Mouse (Mus musculus) heart, adult 8-10 months (tissue): ENCODE data around the gene Rbms2. TPM values are rescaled to one million over a fixed set of nuclear protein-coding genes. Genes with fewer than 3 reads are reported as not detected.

Experiments
- DNase-seq: peaks from one replicate; pipeline ENCODE4 v3.0.0; 2022; ENCODE audit warnings: low spot score
- total RNA-seq, 4 experiments: library from RNA; stranded (reverse); gene quantifications; 2 replicates each; pipeline ENCODE4 v1.2.4; 2022

Gene Rbms2
- total RNA-seq, 4 experiments from 2014 or later = 90.8 to 107 (median 104) TPM

- peak; percentile 58 for DNase-seq
Measured at GRCm38 (mm10) chr10:128140236-128140952, 39.7 kb downstream of the Rbms2 start.

GRCm38 (mm10) chr10:128135374-128135773 lies 44.7 kb downstream of the Rbms2 start:
- DNase-seq = no peak

- no peak for DNase-seq
Measured at GRCm38 (mm10) chr10:128133650-128134332, 46.3 kb downstream of the Rbms2 start.

- DNase-seq = no peak
Measured at GRCm38 (mm10) chr10:128131812-128132211, 48.3 kb downstream of the Rbms2 start.

GRCm38 (mm10) chr10:128131297-128131696 lies 48.8 kb downstream of the Rbms2 start:
- DNase-seq = no peak

- no peak for DNase-seq
Measured at GRCm38 (mm10) chr10:128128143-128128542, 52.0 kb downstream of the Rbms2 start.

GRCm38 (mm10) chr10:128127497-128127896 lies 52.6 kb downstream of the Rbms2 start:
- DNase-seq = no peak

GRCm38 (mm10) chr10:128125951-128126350 lies 54.1 kb downstream of the Rbms2 start:
- no peak for DNase-seq

- no peak for DNase-seq
Measured at GRCm38 (mm10) chr10:128124831-128125230, 55.3 kb downstream of the Rbms2 start.

GRCm38 (mm10) chr10:128123833-128124232 lies 56.3 kb downstream of the Rbms2 start:
- no peak for DNase-seq

GRCm38 (mm10) chr10:128111227-128111626 lies 68.9 kb downstream of the Rbms2 start:
- DNase-seq = no peak

GRCm38 (mm10) chr10:128110103-128110761 lies 69.9 kb downstream of the Rbms2 start:
- no peak for DNase-seq

GRCm38 (mm10) chr10:128097587-128097971 lies 82.5 kb downstream of the Rbms2 start:
- peak; percentile 51 for DNase-seq

GRCm38 (mm10) chr10:128096693-128097586 lies 83.2 kb downstream of the Rbms2 start:
- DNase-seq = peak; percentile 67

GRCm38 (mm10) chr10:128096313-128096692 lies 83.8 kb downstream of the Rbms2 start:
- DNase-seq = no peak

- DNase-seq = no peak
Measured at GRCm38 (mm10) chr10:128095003-128095636, 85.0 kb downstream of the Rbms2 start.

GRCm38 (mm10) chr10:128094340-128094968 lies 85.6 kb downstream of the Rbms2 start:
- peak; percentile 85 for DNase-seq

GRCm38 (mm10) chr10:128093496-128094294 lies 86.4 kb downstream of the Rbms2 start:
- no peak for DNase-seq
